Mouse (Mus musculus): ENCODE results near the gene Rbpjl. TPM values are rescaled to one million over a fixed set of nuclear protein-coding genes. Genes with fewer than 3 reads are reported as not detected.

The Rbpjl gene
- polyA plus RNA-seq, 1 experiment from 2014 or later: 10.7 TPM

DNA sequence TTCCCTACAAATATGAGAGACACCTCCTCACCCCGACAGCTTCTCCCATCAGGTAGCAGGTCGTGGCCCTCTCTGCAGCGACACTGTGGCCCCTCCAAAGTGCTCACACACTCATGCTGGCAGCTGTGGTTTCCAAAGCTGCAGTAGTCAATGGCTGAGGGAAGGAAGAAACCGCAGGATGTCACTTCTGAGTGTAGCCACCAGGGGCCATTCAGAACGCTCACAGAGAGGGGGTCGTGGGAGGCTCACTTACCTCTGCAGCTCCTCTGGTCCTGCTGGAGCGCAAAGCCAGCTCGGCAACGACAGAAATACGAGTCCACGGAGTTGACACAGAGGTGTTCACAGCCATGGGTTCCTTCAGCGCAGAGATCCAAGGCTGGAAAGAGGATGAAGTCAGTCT is 6.0 kb upstream of the Rbpjl start:
- Histone ChIP-seq H3K4me3 (no peak overlapping the region), H3K27me3 (peaks cover 33% of the 10 kb centered on the region), H3K9me3 (no peaks in the 10 kb centered on the region), H3K4me1 (peaks cover 10% of the 10 kb centered on the region; the same call in 1 of the 2 replicates), H3K27ac (no peak overlapping the region), H3K4me2 (no peak overlapping the region), H3K9ac (no peak overlapping the region), H3K36me3 (no peaks in the 10 kb centered on the region)
- 69% methylated on average over 12 of the region's 12 CpGs for whole genome bisulfite sequencing
- no peak for ATAC-seq (ENCODE audit: borderline replicate concordance, extremely low read depth, low FRiP score, low TSS enrichment)

DNA sequence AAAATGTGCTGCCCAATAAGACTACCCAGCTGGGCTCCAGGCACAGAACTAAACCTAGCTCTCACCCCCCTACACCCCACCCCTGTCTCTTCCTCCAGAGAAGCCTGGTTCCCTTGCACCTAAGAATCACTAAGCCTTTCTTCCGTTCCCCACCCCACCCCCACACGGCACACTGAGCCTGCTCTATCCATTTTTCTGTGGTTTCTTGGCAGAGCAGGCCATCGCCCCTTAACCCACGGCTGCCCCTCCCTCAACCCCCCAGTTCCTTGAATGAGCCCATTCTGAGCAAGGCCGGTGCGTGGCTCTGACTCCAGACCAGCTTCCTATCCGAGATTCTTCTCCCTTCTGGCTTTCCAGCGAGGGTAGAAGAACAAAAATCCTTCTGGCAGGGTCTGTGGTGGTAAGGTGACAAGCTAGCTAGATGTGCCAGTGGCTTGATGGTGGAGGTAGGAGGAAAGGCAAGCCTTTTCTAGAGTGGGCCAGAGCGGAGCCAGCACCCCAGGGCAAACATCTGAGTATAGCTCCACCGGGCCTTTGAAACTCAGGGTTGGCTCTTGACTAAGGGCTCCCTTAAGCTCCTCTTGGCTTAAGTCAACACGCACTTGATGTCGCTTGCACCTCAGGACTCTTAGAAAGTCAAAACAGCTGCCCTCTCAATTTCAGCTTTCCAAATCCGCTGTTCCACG is 598 bp downstream of the Rbpjl start:
- Histone ChIP-seq H3K9ac (no peak overlapping the region), H3K27me3 (peaks cover 86% of the 10 kb centered on the region), H3K4me1 (peaks cover 58% of the 10 kb centered on the region), H3K36me3 (no peaks in the 10 kb centered on the region), H3K4me3 (peak overlapping the region; percentile 46), H3K4me2 (peak overlapping the region; percentile 74), H3K27ac (peak overlapping the region; percentile 94), H3K9me3 (no peaks in the 10 kb centered on the region)
- WGBS: 12% methylated on average over 14 of the region's 14 CpGs
- ATAC-seq (ENCODE audit: borderline replicate concordance, extremely low read depth, low FRiP score, low TSS enrichment): peak; percentile 55

DNA sequence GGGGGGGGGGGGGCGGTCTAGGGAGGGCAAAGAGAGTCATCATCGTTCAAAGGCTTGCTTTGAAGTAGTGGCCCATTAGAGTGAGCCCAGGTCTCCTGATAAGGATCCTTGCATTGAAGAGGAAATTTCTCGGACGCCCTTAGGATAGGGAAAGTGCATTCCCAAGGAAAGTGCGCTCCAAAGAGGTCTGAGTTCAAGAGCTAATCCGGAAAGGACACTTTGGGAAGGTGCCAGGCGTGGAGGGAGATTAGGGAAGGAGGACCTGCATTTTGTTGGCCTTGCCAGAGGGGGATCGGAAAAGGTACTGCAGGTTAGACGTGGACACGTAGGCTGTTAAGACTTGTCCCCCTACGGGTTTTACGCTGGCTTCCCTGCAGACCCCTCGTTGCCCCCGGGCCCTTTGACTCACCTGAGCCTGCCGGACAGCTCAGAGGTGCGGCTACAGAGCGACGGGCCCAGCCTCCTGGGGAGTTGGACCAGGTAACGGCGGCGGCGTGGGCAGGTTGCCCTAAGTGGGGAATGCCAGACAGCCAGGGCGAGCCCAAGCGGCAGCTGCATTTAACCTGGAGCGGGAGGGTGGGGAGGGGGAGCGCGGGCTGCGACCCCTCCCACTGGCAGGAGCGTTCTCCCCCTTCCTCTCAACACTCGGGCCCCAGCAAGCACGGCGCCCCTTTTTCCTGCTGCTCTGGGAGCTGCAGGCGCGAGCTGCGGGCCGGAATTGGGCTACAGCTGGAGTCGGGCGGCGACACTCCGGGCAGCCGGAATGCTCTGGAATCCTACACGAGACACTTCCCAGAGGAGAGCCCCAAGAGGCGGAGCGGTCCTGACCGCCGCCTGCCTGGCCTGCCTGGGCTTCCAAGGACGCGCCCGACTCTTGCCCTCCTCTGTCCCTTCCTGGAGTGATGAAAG is 1.4 kb downstream of the Rbpjl start:
- Histone ChIP-seq H3K4me1 (peaks cover 60% of the 10 kb centered on the region), H3K4me3 (peak overlapping the region; percentile 46), H3K9me3 (no peaks in the 10 kb centered on the region), H3K27me3 (peaks cover 82% of the 10 kb centered on the region), H3K36me3 (no peaks in the 10 kb centered on the region), H3K4me2 (peak overlapping the region; percentile 74), H3K27ac (peak overlapping the region; percentile 94), H3K9ac (peak overlapping the region; percentile 48)
- WGBS: 1% methylated on average over 34 of the region's 49 CpGs
- peak; percentile 66 for ATAC-seq (ENCODE audit: borderline replicate concordance, extremely low read depth, low FRiP score, low TSS enrichment)

DNA sequence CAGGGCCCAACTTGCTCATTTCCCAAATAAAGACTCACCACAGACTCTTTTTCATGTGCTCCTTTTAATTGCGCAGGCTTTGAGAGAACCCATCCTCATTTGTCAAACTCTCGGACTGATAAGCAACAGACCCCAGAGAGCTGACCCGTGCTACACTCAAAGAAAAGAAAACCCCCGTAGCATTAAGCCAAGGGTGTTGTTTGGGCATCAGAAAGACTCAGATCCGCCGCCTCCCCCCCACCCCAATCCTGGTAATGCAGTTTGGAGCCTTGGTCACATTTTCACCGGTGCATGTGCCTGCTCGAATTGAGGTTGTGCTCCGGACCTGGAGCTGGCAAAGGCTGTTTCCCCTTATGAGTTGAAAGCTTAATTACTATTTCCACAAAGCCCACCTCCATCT is 2.1 kb downstream of the Rbpjl start, which contains the start of gene Matn4:
Matn4 (minus strand) TSS at position 101 of the 400 bp plus-strand sequence.
- Histone ChIP-seq H3K9me3 (no peaks in the 10 kb centered on the region), H3K4me2 (peak within 1 kb of the TSS; percentile 74), H3K9ac (peak within 1 kb of the TSS; percentile 48), H3K27me3 (peaks cover 75% of the 10 kb centered on the region), H3K27ac (peak within 1 kb of the TSS; percentile 94), H3K4me3 (peak within 1 kb of the TSS; percentile 46), H3K36me3 (no peaks in the 10 kb centered on the region), H3K4me1 (peaks cover 60% of the 10 kb centered on the region)
- WGBS: 10% methylated on average over 9 of the region's 9 CpGs
- no peak for ATAC-seq (ENCODE audit: borderline replicate concordance, extremely low read depth, low FRiP score, low TSS enrichment)

DNA sequence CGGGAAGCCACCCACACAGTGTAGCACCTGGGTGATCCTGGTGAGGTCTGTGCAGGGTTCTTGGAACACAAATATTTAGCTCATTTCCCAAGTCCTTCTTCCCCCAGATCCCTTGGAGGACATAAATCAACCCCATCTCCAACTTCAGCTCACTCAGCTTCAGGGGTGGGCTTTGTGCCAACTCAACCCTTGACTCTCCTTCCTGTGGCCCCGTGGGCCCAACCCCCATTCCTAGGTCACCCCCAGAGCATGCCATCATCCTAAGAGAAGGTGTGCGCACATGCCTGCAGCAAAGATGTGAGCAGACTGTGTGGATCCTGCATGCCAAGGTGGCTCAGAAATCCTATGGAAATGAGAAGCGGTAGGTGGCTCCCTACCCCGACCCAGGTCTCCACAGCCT is 2.6 kb downstream of the Rbpjl start:
- peak overlapping the region; percentile 74 for H3K4me2 ChIP-seq
- no peak for ATAC-seq (ENCODE audit: borderline replicate concordance, extremely low read depth, low FRiP score, low TSS enrichment)
- H3K27me3 ChIP-seq: peaks cover 70% of the 10 kb centered on the region
- WGBS: 31% methylated on average over 5 of the region's 5 CpGs
- H3K9me3 ChIP-seq: no peaks in the 10 kb centered on the region
- peak overlapping the region; percentile 94 for H3K27ac ChIP-seq
- no peaks in the 10 kb centered on the region for H3K36me3 ChIP-seq
- H3K4me3 ChIP-seq: peak overlapping the region; percentile 46
- H3K9ac ChIP-seq: no peak overlapping the region
- H3K4me1 ChIP-seq: peaks cover 55% of the 10 kb centered on the region

DNA sequence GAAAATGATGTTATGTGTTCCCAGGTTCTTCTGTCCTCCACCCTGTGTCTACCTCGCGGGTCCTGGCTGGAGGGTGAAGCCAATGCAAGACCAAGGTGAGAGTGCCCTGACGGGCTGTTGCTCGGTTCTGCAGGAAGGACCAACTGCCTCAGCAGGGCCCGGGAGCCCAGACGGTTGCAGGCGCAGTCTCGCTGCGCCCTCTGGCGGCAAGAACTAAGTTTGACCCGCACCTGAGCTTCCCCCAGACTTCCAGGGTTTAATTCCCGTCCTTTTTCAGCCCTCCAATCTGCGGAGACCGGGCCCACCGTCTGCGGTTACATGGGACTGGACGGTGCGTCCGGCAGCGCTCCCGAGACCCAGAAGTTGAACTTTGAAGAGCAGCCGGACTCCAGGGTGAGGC is 4.8 kb downstream of the Rbpjl start:
- Histone ChIP-seq H3K4me1 (peaks cover 48% of the 10 kb centered on the region), H3K36me3 (no peaks in the 10 kb centered on the region), H3K27me3 (peaks cover 50% of the 10 kb centered on the region), H3K27ac (no peak overlapping the region), H3K4me2 (peak overlapping the region; percentile 13; the same call in 1 of the 2 replicates), H3K9ac (no peak overlapping the region), H3K4me3 (no peak overlapping the region), H3K9me3 (no peaks in the 10 kb centered on the region)
- ATAC-seq (ENCODE audit: borderline replicate concordance, extremely low read depth, low FRiP score, low TSS enrichment): no peak
- WGBS: 1% methylated on average over 22 of the region's 22 CpGs

DNA sequence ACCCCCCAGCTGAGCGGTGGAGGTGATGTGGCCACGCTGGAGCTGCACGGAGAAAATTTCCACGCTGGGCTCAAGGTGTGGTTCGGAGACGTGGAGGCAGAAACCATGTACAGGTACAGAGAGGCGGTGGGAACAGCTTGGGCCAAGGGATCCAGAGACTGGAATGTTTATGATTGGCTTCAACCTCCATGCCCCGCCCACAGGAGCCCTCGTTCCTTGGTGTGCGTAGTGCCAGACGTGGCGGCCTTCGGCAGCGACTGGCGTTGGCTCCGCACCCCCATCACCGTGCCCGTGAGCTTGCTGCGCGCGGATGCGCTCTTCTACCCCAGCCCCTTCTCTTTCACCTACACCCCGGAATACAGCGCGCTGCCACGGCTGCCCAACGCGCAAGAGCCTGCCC is 11.2 kb downstream of the Rbpjl start:
- peaks cover 4% of the 10 kb centered on the region; the same call in 1 of the 2 replicates for H3K27me3 ChIP-seq
- ATAC-seq (ENCODE audit: borderline replicate concordance, extremely low read depth, low FRiP score, low TSS enrichment): peak; percentile 46; the same call in 1 of the 2 replicates
- H3K9me3 ChIP-seq: no peaks in the 10 kb centered on the region
- peak overlapping the region; percentile 21 for H3K4me3 ChIP-seq
- 18% methylated on average over 28 of the region's 28 CpGs for WGBS
- no peak overlapping the region for H3K27ac ChIP-seq
- no peaks in the 10 kb centered on the region for H3K36me3 ChIP-seq
- no peak overlapping the region; the same call in 1 of the 2 replicates for H3K9ac ChIP-seq
- peak overlapping the region; percentile 49 for H3K4me2 ChIP-seq
- H3K4me1 ChIP-seq: peaks cover 10% of the 10 kb centered on the region; the same call in 1 of the 2 replicates

DNA sequence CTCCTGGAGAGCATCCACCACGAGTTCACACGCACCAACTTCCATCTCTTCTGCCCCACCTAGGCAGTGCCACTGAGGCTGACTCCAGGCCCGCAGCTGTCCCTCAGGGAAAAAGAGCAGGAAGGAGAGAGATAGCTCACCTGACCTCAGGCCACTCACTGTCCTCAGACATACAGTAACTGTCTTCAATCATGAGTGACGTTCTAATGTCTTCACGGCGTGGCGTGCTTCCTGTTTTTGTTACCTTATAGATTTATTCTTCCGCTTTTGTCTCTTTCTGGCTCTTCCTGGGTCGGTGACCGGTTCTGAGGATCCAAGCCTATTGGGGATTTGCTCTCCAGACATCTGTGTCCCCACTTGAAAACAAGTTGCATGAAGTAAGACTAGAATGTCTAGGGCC is 11.6 kb downstream of the Rbpjl start:
- Histone ChIP-seq H3K4me1 (peaks cover 10% of the 10 kb centered on the region; the same call in 1 of the 2 replicates), H3K4me2 (peak overlapping the region; percentile 49), H3K36me3 (no peaks in the 10 kb centered on the region), H3K27ac (no peak overlapping the region), H3K9ac (no peak overlapping the region), H3K4me3 (peak overlapping the region; percentile 21; the same call in 1 of the 2 replicates), H3K27me3 (peaks cover 4% of the 10 kb centered on the region; the same call in 1 of the 2 replicates), H3K9me3 (no peaks in the 10 kb centered on the region)
- no peak for ATAC-seq (ENCODE audit: borderline replicate concordance, extremely low read depth, low FRiP score, low TSS enrichment)
- 57% methylated on average over 10 of the region's 10 CpGs for WGBS

DNA sequence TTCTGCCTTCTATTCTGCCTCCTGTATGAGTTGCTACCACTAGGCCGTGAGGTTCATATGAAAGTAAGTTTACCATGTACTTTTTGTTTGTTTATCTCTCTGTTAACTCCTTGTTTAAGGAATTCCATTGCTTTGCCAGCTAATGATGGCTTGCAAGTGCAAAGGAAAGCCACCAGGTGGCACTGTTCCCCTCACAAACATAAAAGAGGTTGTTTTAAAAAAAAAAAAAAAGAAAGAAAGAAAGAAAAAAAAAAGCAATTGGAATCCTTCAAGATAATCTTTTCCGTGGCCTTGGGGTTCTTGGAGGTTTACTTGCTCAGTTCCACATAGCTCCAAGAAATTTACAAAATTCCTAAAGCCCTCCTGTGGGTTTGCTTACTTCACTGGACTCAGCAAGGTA is 14.3 kb downstream of the Rbpjl start:
- Histone ChIP-seq H3K9me3 (no peaks in the 10 kb centered on the region), H3K27ac (no peak overlapping the region), H3K4me2 (no peak overlapping the region), H3K9ac (no peak overlapping the region), H3K4me1 (peaks cover 10% of the 10 kb centered on the region; the same call in 1 of the 2 replicates), H3K36me3 (no peaks in the 10 kb centered on the region), H3K27me3 (peaks cover 4% of the 10 kb centered on the region; the same call in 1 of the 2 replicates), H3K4me3 (no peak overlapping the region)
- no peak for ATAC-seq (ENCODE audit: borderline replicate concordance, extremely low read depth, low FRiP score, low TSS enrichment)
- WGBS: 2% methylated on average over 2 of the region's 2 CpGs

DNA sequence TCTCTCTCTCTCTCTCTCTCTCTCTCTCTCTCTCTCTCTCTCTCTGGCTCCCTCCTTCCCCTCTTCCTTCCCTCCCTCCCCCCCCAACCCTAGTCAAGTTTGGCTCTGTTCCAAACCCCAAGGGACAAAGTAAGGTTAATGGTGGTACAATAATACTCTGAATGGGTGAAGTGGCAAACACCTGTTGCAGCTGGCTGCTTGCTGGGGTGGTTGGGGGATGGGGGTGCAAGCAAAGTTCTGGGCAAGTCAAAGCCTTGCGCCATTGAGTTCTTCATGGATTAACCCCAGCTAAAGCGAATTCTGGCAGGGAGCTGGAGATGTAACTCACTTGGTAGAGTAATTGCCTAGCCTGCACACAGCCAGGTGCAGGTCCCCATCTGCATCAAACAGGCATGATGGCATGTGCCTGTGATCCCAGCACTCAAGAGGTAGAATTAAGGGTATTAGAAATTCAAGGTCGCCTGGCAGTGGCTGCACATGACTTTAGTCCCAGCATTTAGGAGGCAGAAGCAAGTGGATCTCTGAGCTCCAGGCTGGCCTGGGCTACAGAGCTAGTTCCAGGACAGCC is 15.5 kb downstream of the Rbpjl start:
- Histone ChIP-seq H3K4me2 (no peak overlapping the region), H3K27ac (no peak overlapping the region), H3K27me3 (peaks cover 4% of the 10 kb centered on the region; the same call in 1 of the 2 replicates), H3K4me3 (no peak overlapping the region), H3K9me3 (no peaks in the 10 kb centered on the region), H3K4me1 (peaks cover 10% of the 10 kb centered on the region; the same call in 1 of the 2 replicates), H3K36me3 (peaks cover under 1% of the 10 kb centered on the region; the same call in 1 of the 2 replicates), H3K9ac (no peak overlapping the region)
- ATAC-seq (ENCODE audit: borderline replicate concordance, extremely low read depth, low FRiP score, low TSS enrichment): no peak
- WGBS: 25% methylated on average over 3 of the region's 3 CpGs

DNA sequence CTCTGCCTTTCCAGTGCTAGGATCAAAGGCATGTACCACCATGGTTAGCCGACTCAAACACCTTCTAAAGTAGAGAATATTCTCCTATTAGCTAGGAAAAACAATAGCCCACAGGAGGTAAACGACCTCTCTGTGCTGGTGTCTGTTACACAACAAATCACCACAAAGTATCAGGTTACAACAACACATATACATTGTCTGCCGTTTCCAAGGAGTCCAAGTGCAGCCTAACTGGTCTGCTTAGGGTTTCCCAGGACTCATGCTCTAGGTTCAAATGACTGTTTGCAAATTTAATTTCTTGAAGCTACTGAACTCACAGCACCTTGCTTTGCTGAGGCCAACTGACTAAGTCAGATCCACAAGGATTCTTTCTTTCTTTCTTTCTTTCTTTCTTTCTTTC is 16.5 kb downstream of the Rbpjl start:
- Histone ChIP-seq H3K4me1 (peaks cover 3% of the 10 kb centered on the region; the same call in 1 of the 2 replicates), H3K4me2 (no peak overlapping the region), H3K9me3 (no peaks in the 10 kb centered on the region), H3K36me3 (peaks cover 12% of the 10 kb centered on the region), H3K9ac (no peak overlapping the region), H3K27me3 (no peaks in the 10 kb centered on the region), H3K27ac (no peak overlapping the region), H3K4me3 (no peak overlapping the region)
- no peak for ATAC-seq (ENCODE audit: borderline replicate concordance, extremely low read depth, low FRiP score, low TSS enrichment)
- WGBS: 10% methylated on average over 3 of the region's 3 CpGs

Measured in lung, embryonic 15.5 days (tissue).